In the genomic region with DNA sequence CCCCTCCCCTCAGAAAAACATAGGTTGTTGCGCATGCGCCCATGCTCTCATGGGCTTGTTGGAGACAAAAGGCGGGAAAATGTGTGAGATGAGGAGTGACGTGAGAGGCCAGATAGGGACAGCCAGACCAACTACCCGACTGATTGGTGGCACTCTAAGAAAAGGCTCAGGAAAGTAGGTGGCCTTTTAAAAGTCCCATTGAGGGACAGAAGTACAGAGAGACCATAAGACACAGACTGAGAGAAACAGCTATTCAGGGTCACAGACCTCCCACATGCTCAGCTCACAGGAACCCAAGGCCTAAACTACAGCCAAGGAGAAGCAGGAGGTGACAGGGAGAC, we compare ENCODE assay signal across 9 mouse cellular contexts. TPM values are rescaled to one million over a fixed set of nuclear protein-coding genes. Genes with fewer than 3 reads are reported as not detected.
DNase-seq lines count a peak whose midpoint lies in the region; ATAC-seq and TF ChIP-seq lines count a peak whose summit lies in the region.
"Had no signal": no experiment of that assay in that cellular context is flagged by ENCODE, and none has a peak within 500 bp of the region (broad histone marks: within the 10 kb centered on the region; RNA-seq: fewer than 3 reads in every experiment).

No protein-coding gene starts in this region.

- TF ChIP-seq RAD21 in CH12.LX (IDR thresholded peaks at IDR 0.05; ENCODE audit: low read depth, low read length): no peak

- peak overlapping the region; percentile 45 for H3K4me3 ChIP-seq in heart, embryonic 15.5 days
- no peak overlapping the region for H3K4me3 ChIP-seq in CH12.LX (replicated peaks in 1 of 3; ENCODE audit: low read depth in 2 of 3, low read length in 2 of 3, poor library complexity in 1 of 3)
- H3K4me3 ChIP-seq in embryonic facial prominence, embryonic 12.5 days: peak overlapping the region; percentile 37; the same call in 1 of the 2 replicates
- no peak overlapping the region; a peak in 1 of 4 replicates for H3K4me3 ChIP-seq in liver, embryonic 14.5 days (ENCODE audit: insufficient read depth in 1 of 2, low read depth in 2 of 2, low read length in 2 of 2)

- dilution Hi-C loops in CH12.LX (cut with MboI; ENCODE audit: extremely low pct_ligation_motif_present, extremely low pct_unique_long_range_greater_than_20kb, low sequenced_read_pairs): no loop called here

- in situ Hi-C loops in CH12.LX (cut with MboI; ENCODE audit: low pct_ligation_motif_present, low pct_unique_long_range_greater_than_20kb, low sequenced_read_pairs): no loop called here

- no peak for DNase-seq in heart, postnatal 4 days
- no peak for DNase-seq in CH12.LX (ENCODE audit: extremely low read depth)
- DNase-seq in liver, embryonic 14.5 days (ENCODE audit: low read depth in 3 of 3, low spot score in 3 of 3): no peak
- no peak for DNase-seq in gastrocnemius, postnatal 25 days
- no peak for DNase-seq in gastrocnemius, postnatal 36 days

- H3K4me1 ChIP-seq in heart, embryonic 15.5 days (replicated peaks): peaks cover 3% of the 10 kb centered on the region; the same call in 1 of the 2 replicates
- peaks cover 3 to 8% of the 10 kb centered on the region in 2 experiments; a peak in 2 of 4 replicates for H3K4me1 ChIP-seq in CH12.LX (ENCODE audit: control insufficient read depth in 1 of 2, insufficient read depth in 2 of 2)
- no peaks in the 10 kb centered on the region for H3K4me1 ChIP-seq in embryonic facial prominence, embryonic 12.5 days
- peaks cover 5 to 12% of the 10 kb centered on the region in 2 experiments; a peak in 2 of 4 replicates for H3K4me1 ChIP-seq in liver, embryonic 14.5 days (replicated peaks; ENCODE audit: control insufficient read depth in 2 of 2, insufficient read depth in 2 of 2, low read length in 1 of 2)

- 1% methylated on average over 5 of the region's 5 CpGs for WGBS in heart, embryonic 15.5 days
- 0% methylated on average over 5 of the region's 5 CpGs for WGBS in embryonic facial prominence, embryonic 12.5 days
- 6% methylated on average over 5 of the region's 5 CpGs for WGBS in liver, embryonic 14.5 days (ENCODE audit: insufficient replicate concordance)

- no peak for ATAC-seq in heart, embryonic 15.5 days (replicated peaks; ENCODE audit: insufficient number of reproducible peaks, insufficient read depth, low FRiP score, low read depth)
- 0 out of 2 replicates have a peak, but pooled peaks have one; percentile 10 for ATAC-seq in embryonic facial prominence, embryonic 12.5 days (ENCODE audit: insufficient number of reproducible peaks, insufficient read depth, low FRiP score, low TSS enrichment)
- no peak for ATAC-seq in liver, embryonic 14.5 days (ENCODE audit: insufficient read depth)
- no peak for ATAC-seq in megakaryocyte progenitor cell, adult 5-6 weeks (replicated peaks; ENCODE audit: poor library complexity)

- no peaks in the 10 kb centered on the region for H3K9me3 ChIP-seq in heart, embryonic 15.5 days (replicated peaks)
- peaks cover 2% of the 10 kb centered on the region for H3K9me3 ChIP-seq in CH12.LX (replicated peaks; ENCODE audit: low read length)
- H3K9me3 ChIP-seq in embryonic facial prominence, embryonic 12.5 days: no peaks in the 10 kb centered on the region
- no peaks in the 10 kb centered on the region for H3K9me3 ChIP-seq in liver, embryonic 14.5 days (ENCODE audit: control insufficient read depth, low read length)

- no peak overlapping the region; the same call in 1 of the 2 replicates for H3K4me2 ChIP-seq in heart, embryonic 15.5 days
- H3K4me2 ChIP-seq in CH12.LX (ENCODE audit: insufficient read depth, low read depth, poor library complexity, severe bottlenecking): no peak overlapping the region
- H3K4me2 ChIP-seq in embryonic facial prominence, embryonic 12.5 days (replicated peaks): no peak overlapping the region
- peak overlapping the region; percentile 53 for H3K4me2 ChIP-seq in liver, embryonic 14.5 days (ENCODE audit: low read depth)

- TF ChIP-seq CTCF in CH12.LX (conservative IDR thresholded peaks at IDR 0.05 in 1 of 2, IDR thresholded peaks at IDR 0.05 in 1 of 2; ENCODE audit: low read depth in 2 of 2, low read length in 2 of 2): no peak
- no peak for TF ChIP-seq CTCF in liver, embryonic 14.5 days (IDR thresholded peaks at IDR 0.05; ENCODE audit: low read depth)

- H3K27me3 ChIP-seq in heart, embryonic 15.5 days: peaks cover 5% of the 10 kb centered on the region
- peaks cover 71% of the 10 kb centered on the region for H3K27me3 ChIP-seq in CH12.LX (replicated peaks)
- peaks cover 9% of the 10 kb centered on the region; the same call in 1 of the 2 replicates for H3K27me3 ChIP-seq in embryonic facial prominence, embryonic 12.5 days
- H3K27me3 ChIP-seq in liver, embryonic 14.5 days (ENCODE audit: control insufficient read depth, insufficient read depth, low read length): no peaks in the 10 kb centered on the region

- TF ChIP-seq POLR2A in CH12.LX (IDR thresholded peaks at IDR 0.05; ENCODE audit: low read depth, low read length): no peak

- no peaks in the 10 kb centered on the region for H3K36me3 ChIP-seq in heart, embryonic 15.5 days
- H3K36me3 ChIP-seq in CH12.LX (replicated peaks in 1 of 2; ENCODE audit: control insufficient read depth in 1 of 2, insufficient read depth in 1 of 2, low read length in 1 of 2): no peaks in the 10 kb centered on the region
- no peaks in the 10 kb centered on the region for H3K36me3 ChIP-seq in embryonic facial prominence, embryonic 12.5 days
- H3K36me3 ChIP-seq in liver, embryonic 14.5 days (replicated peaks; ENCODE audit: control insufficient read depth, insufficient read depth, low read depth): no peaks in the 10 kb centered on the region

- no peak overlapping the region for H3K27ac ChIP-seq in heart, embryonic 15.5 days
- H3K27ac ChIP-seq in CH12.LX (ENCODE audit: insufficient read depth, low read depth): no peak overlapping the region
- H3K27ac ChIP-seq in embryonic facial prominence, embryonic 12.5 days: no peak overlapping the region
- no peak overlapping the region for H3K27ac ChIP-seq in liver, embryonic 14.5 days

- no peak overlapping the region for H3K9ac ChIP-seq in heart, embryonic 15.5 days
- no peak overlapping the region for H3K9ac ChIP-seq in CH12.LX (ENCODE audit: insufficient read depth, low read depth)
- no peak overlapping the region for H3K9ac ChIP-seq in embryonic facial prominence, embryonic 12.5 days
- H3K9ac ChIP-seq in liver, embryonic 14.5 days (replicated peaks): no peak overlapping the region

- H3K79me2 ChIP-seq in CH12.LX (replicated peaks; ENCODE audit: control insufficient read depth, extremely low read depth, insufficient read depth, poor library complexity, severe bottlenecking): no peaks in the 10 kb centered on the region

- no peak for TF ChIP-seq EP300 in CH12.LX (IDR thresholded peaks at IDR 0.05; ENCODE audit: low read length)
- no peak for TF ChIP-seq EP300 in liver, embryonic 14.5 days (IDR thresholded peaks at IDR 0.05; ENCODE audit: low read depth)

- intact Hi-C loops in gastrocnemius, postnatal 36 days (cut with DNase I): no loop called here

RNA-seq across cellular contexts. Expression of gene 1700008O03Rik, which starts 20.4 kb away (rescaled TPM):
- 0.13 and 0.47 TPM in 2 replicates for polyA plus RNA-seq in heart, embryonic 15.5 days (2015; fragmentation: Nextera tagmentation; extraction: Ambion mirVana)
- not detected for total RNA-seq in heart, postnatal 4 days (2021)
- total RNA-seq in CH12.LX (2012; rRNA removed) (0.17 and 0.81 TPM in 2 replicates), CH12.LX (2014; rRNA removed) (not detected in 2 replicates)
- 0.74 and 1.7 TPM in 2 replicates for polyA plus RNA-seq in CH12.LX (2012; ENCODE audit: insufficient read length, low read depth)
- 0.86 and 1.1 TPM in 2 replicates for polyA plus RNA-seq in embryonic facial prominence, embryonic 12.5 days (2016; fragmentation: Nextera tagmentation; extraction: Ambion mirVana)
- polyA plus RNA-seq in liver, embryonic 14.5 days (2012; rRNA removed): 0.06 and 0.12 TPM in 2 replicates
- not detected in 2 replicates for polyA plus RNA-seq in liver, embryonic 14.5 days (2014; fragmentation: Nextera tagmentation; extraction: Ambion mirVana)
- 0.44 and 1.5 TPM in 2 replicates for total RNA-seq in megakaryocyte progenitor cell, adult 5-6 weeks (2015)
- 1.8 and 2.2 TPM in 2 replicates for total RNA-seq in megakaryocyte progenitor cell, adult 5-6 weeks (2017)
- total RNA-seq in gastrocnemius, postnatal 25 days (2021): not detected
- not detected for total RNA-seq in gastrocnemius, postnatal 36 days (2021)

RNA-seq across cellular contexts. Expression of gene Syt3, which starts 22.1 kb away (rescaled TPM):
- polyA plus RNA-seq in heart, embryonic 15.5 days (2015; fragmentation: Nextera tagmentation; extraction: Ambion mirVana): 0.71 and 0.82 TPM in 2 replicates
- total RNA-seq in heart, postnatal 4 days (2021): 1 to 10 TPM in 1 of 2 experiments, under 1 TPM in 1; 0.88 to 1.4 TPM
- total RNA-seq in CH12.LX (2012; rRNA removed): 0.08 and 0.17 TPM in 2 replicates
- total RNA-seq in CH12.LX (2014; rRNA removed): 0.11 TPM in 1 of 2 replicates, not detected in the other
- 0.30 TPM in 1 of 2 replicates, not detected in the other for polyA plus RNA-seq in CH12.LX (2012; ENCODE audit: insufficient read length, low read depth)
- polyA plus RNA-seq in embryonic facial prominence, embryonic 12.5 days (2016; fragmentation: Nextera tagmentation; extraction: Ambion mirVana): 2.9 and 3.3 TPM in 2 replicates
- 0.02 and 0.06 TPM in 2 replicates for polyA plus RNA-seq in liver, embryonic 14.5 days (2012; rRNA removed)
- polyA plus RNA-seq in liver, embryonic 14.5 days (2014; fragmentation: Nextera tagmentation; extraction: Ambion mirVana): 0.14 TPM in 1 of 2 replicates, not detected in the other
- total RNA-seq in megakaryocyte progenitor cell, adult 5-6 weeks (2015): 0.22 and 0.24 TPM in 2 replicates
- total RNA-seq in megakaryocyte progenitor cell, adult 5-6 weeks (2017): 0.12 and 0.14 TPM in 2 replicates
- 1 to 10 TPM; 1.1 to 1.8 TPM for total RNA-seq in gastrocnemius, postnatal 25 days (2021)
- total RNA-seq in gastrocnemius, postnatal 36 days (2021): 1 to 10 TPM; 1.6 to 2.1 TPM

RNA-seq across cellular contexts. Expression of gene Lrrc4b, which starts 22.8 kb away (rescaled TPM):
- 1.8 TPM in 2 replicates for polyA plus RNA-seq in heart, embryonic 15.5 days (2015; fragmentation: Nextera tagmentation; extraction: Ambion mirVana)
- 10 to 100 TPM; 50.2 to 51.9 TPM for total RNA-seq in heart, postnatal 4 days (2021)
- total RNA-seq in CH12.LX (2012; rRNA removed) (0.04 TPM in 1 of 2 replicates, not detected in the other), CH12.LX (2014; rRNA removed) (not detected in 2 replicates)
- not detected in 2 replicates for polyA plus RNA-seq in CH12.LX (2012; ENCODE audit: insufficient read length, low read depth)
- 2.3 and 2.6 TPM in 2 replicates for polyA plus RNA-seq in embryonic facial prominence, embryonic 12.5 days (2016; fragmentation: Nextera tagmentation; extraction: Ambion mirVana)
- 0.02 and 0.30 TPM in 2 replicates for polyA plus RNA-seq in liver, embryonic 14.5 days (2012; rRNA removed)
- polyA plus RNA-seq in liver, embryonic 14.5 days (2014; fragmentation: Nextera tagmentation; extraction: Ambion mirVana): not detected in 2 replicates
- not detected in 2 replicates for total RNA-seq in megakaryocyte progenitor cell, adult 5-6 weeks (2015)
- not detected in 2 replicates for total RNA-seq in megakaryocyte progenitor cell, adult 5-6 weeks (2017)
- under 1 TPM; 0.24 to 0.43 TPM for total RNA-seq in gastrocnemius, postnatal 25 days (2021)
- under 1 TPM in 1 of 2 experiments, not detected in 1; 0.20 TPM for total RNA-seq in gastrocnemius, postnatal 36 days (2021)

RNA-seq across cellular contexts. Expression of gene Aspdh, which starts 59.2 kb away (rescaled TPM):
- polyA plus RNA-seq in heart, embryonic 15.5 days (2015; fragmentation: Nextera tagmentation; extraction: Ambion mirVana): 0.43 and 0.74 TPM in 2 replicates
- total RNA-seq in heart, postnatal 4 days (2021): 1 to 10 TPM; 2.2 TPM
- not detected in 2 replicates for total RNA-seq in CH12.LX (2012; rRNA removed)
- not detected in 2 replicates for total RNA-seq in CH12.LX (2014; rRNA removed)
- polyA plus RNA-seq in CH12.LX (2012; ENCODE audit: insufficient read length, low read depth): not detected in 2 replicates
- polyA plus RNA-seq in embryonic facial prominence, embryonic 12.5 days (2016; fragmentation: Nextera tagmentation; extraction: Ambion mirVana): 0.42 and 0.71 TPM in 2 replicates
- polyA plus RNA-seq in liver, embryonic 14.5 days (2012; rRNA removed): 10.2 and 14.7 TPM in 2 replicates
- polyA plus RNA-seq in liver, embryonic 14.5 days (2014; fragmentation: Nextera tagmentation; extraction: Ambion mirVana): 10.9 and 11.0 TPM in 2 replicates
- total RNA-seq in megakaryocyte progenitor cell, adult 5-6 weeks (2015): not detected in 2 replicates
- total RNA-seq in megakaryocyte progenitor cell, adult 5-6 weeks (2017): not detected in 2 replicates
- not detected for total RNA-seq in gastrocnemius, postnatal 25 days (2021)
- total RNA-seq in gastrocnemius, postnatal 36 days (2021): not detected
- total RNA-seq: adrenal gland, adult 18-20 months had no signal

Comparison
In these comparisons a context has a peak if more than half of its experiments do, and no peak if none do; other contexts are left out.
1. H3K4me3 ChIP-seq: peak in heart, embryonic 15.5 days (single experiment) and embryonic facial prominence, embryonic 12.5 days (single experiment); none in CH12.LX (0 of 3) and liver, embryonic 14.5 days (0 of 2).
2. RNA of gene Lrrc4b, which starts 22.8 kb away (total RNA-seq): 50.2 to 51.9 TPM in heart, postnatal 4 days; 0.24 to 0.43 TPM in gastrocnemius, postnatal 25 days, 0.20 TPM in gastrocnemius, postnatal 36 days, 0.04 TPM in CH12.LX and not detected in megakaryocyte progenitor cell, adult 5-6 weeks; every median in the first group is over 10 times any median in the second.